Mouse (Mus musculus) urinary bladder, postnatal 0 days (tissue): ENCODE results near the gene Kmt2c. TPM values are rescaled to one million over a fixed set of nuclear protein-coding genes. Genes with fewer than 3 reads are reported as not detected.

Experiments used
- polyA plus RNA-seq: library from polyadenylated mRNA; unstranded; fragments of >200 nt; fragmentation: Nextera tagmentation; extraction: Ambion mirVana; gene quantifications from 2 replicates; pipeline ENCODE4 v1.2.1, GENCODE M21; 2015

Kmt2c gene
- 6.1 and 6.2 TPM in 2 replicates for polyA plus RNA-seq

GRCm38 (mm10) chr5:25498346-25498820, at the start of gene Kmt2c:
Gene Kmt2c, minus strand, starts transcription at chr5:25498783.

GRCm38 (mm10) chr5:25515767-25516166, 17.2 kb upstream of the Kmt2c start, which contains the start of gene Cct8l1:
Gene Cct8l1, plus strand, starts transcription at chr5:25516067.

GRCm38 (mm10) chr5:25222752-25223702, 275.6 kb downstream of the Kmt2c start, which contains the start of gene E130116L18Rik:
Gene E130116L18Rik, minus strand, starts transcription at chr5:25223153.

Other genes with a start within 250 kb of the Kmt2c start
- gene Cct8l1, start 17.3 kb upstream of the Kmt2c start, polyA plus RNA-seq = not detected in 2 replicates
- 2.3 and 3.2 TPM in 2 replicates for gene Xrcc2, start 207.0 kb upstream of the Kmt2c start, polyA plus RNA-seq